Mouse (Mus musculus) CH12.LX (cell line): ENCODE measurements around the gene Gm5294. TPM values are rescaled to one million over a fixed set of nuclear protein-coding genes. Genes with fewer than 3 reads are reported as not detected.

Source experiments
- DNase-seq: peaks from one replicate; pipeline ENCODE4 v3.0.0-alpha.2; 2013; ENCODE audit errors: extremely low read depth
- H3K27ac ChIP-seq: 2 replicates; pipeline ENCODE4 v1.5.1; 2012; ENCODE audit warnings: low read depth, mild to moderate bottlenecking, control low read depth, moderate library complexity; ENCODE audit not compliant: insufficient read depth
- H3K27me3 ChIP-seq: replicated peaks from 2 replicates; pipeline ENCODE3; 2012; ENCODE audit warnings: inconsistent platforms
- H3K36me3 ChIP-seq, 2 experiments: replicated peaks in 1 of 2; 2 replicates each; pipeline versions ENCODE3 to v1.6.1; 2012; ENCODE audit warnings: inconsistent platforms in 1 of 2, low read length in 1 of 2, mild to moderate bottlenecking in 1 of 2, mixed read lengths in 1 of 2, moderate library complexity in 1 of 2; ENCODE audit not compliant: control insufficient read depth in 1 of 2, insufficient read depth in 1 of 2
- H3K4me1 ChIP-seq, 2 experiments: 2 replicates each; pipeline ENCODE4 v1.6.1; 2012; ENCODE audit warnings: inconsistent platforms in 1 of 2, moderate library complexity in 1 of 2; ENCODE audit not compliant: insufficient read depth in 2 of 2, control insufficient read depth in 1 of 2
- H3K4me2 ChIP-seq: 2 replicates; pipeline ENCODE4 v1.6.1; 2012; ENCODE audit warnings: low read depth, mild to moderate bottlenecking, control low read depth; ENCODE audit not compliant: poor library complexity, insufficient read depth, severe bottlenecking
- H3K4me3 ChIP-seq, 3 experiments: fragments of 150-350 bp in 1 of 3; sonication (generic) in 1 of 3; replicated peaks in 1 of 3; 2 replicates each; pipeline versions ENCODE3 to v1.5.1; 2011 to 2012; ENCODE audit warnings: low read depth in 2 of 3, low read length in 2 of 3, mild to moderate bottlenecking in 2 of 3, moderate library complexity in 2 of 3, control low read depth in 1 of 3, improper control_type of control experiment in 1 of 3, inconsistent platforms in 1 of 3, mixed read lengths in 1 of 3; ENCODE audit not compliant: poor library complexity in 1 of 3
- H3K79me2 ChIP-seq: replicated peaks from 2 replicates; pipeline ENCODE4 v1.6.1; 2012; ENCODE audit warnings: mild to moderate bottlenecking, moderate library complexity; ENCODE audit not compliant: control insufficient read depth, poor library complexity, insufficient read depth, severe bottlenecking; ENCODE audit errors: extremely low read depth
- H3K9ac ChIP-seq: 2 replicates; pipeline ENCODE4 v1.6.1; 2012; ENCODE audit warnings: low read depth, mild to moderate bottlenecking, control low read depth, moderate library complexity; ENCODE audit not compliant: insufficient read depth
- H3K9me3 ChIP-seq: replicated peaks from 2 replicates; pipeline ENCODE3; 2012; ENCODE audit warnings: low read length, inconsistent platforms, mixed read lengths
- CHD1 ChIP-seq: IDR thresholded peaks from 2 replicates; pipeline ENCODE4 v1.6.1; 2012; ENCODE audit warnings: low read depth, low read length, improper control_type of control experiment, inconsistent platforms
- CHD2 ChIP-seq: IDR thresholded peaks from 2 replicates; pipeline ENCODE4 v1.6.1; 2011; ENCODE audit warnings: low read length, improper control_type of control experiment
- JUND ChIP-seq: conservative IDR thresholded peaks from 2 replicates; pipeline ENCODE4 v1.6.1; 2011; ENCODE audit warnings: low read depth, low read length, improper control_type of control experiment
- MAZ ChIP-seq: IDR thresholded peaks from 2 replicates; pipeline ENCODE4 v1.6.1; 2012; ENCODE audit warnings: low read depth, mild to moderate bottlenecking, inconsistent platforms, low read length, improper control_type of control experiment, moderate library complexity
- MYC ChIP-seq: IDR thresholded peaks from 2 replicates; pipeline ENCODE4 v1.6.1; 2011; ENCODE audit warnings: low read depth, mild to moderate bottlenecking, improper control_type of control experiment, low read length
- NRF1 ChIP-seq: IDR thresholded peaks from 2 replicates; pipeline ENCODE4 v1.6.1; 2014; ENCODE audit warnings: low read depth, mild to moderate bottlenecking, inconsistent platforms, low read length, improper control_type of control experiment, moderate library complexity
- PAX5 ChIP-seq: IDR thresholded peaks from 2 replicates; pipeline ENCODE4 v1.6.1; 2012; ENCODE audit warnings: low read length, inconsistent platforms, mixed read lengths
- POLR2A ChIP-seq: IDR thresholded peaks from 2 replicates; pipeline ENCODE4 v1.6.1; 2011; ENCODE audit warnings: low read depth, mild to moderate bottlenecking, improper control_type of control experiment, low read length
- USF2 ChIP-seq: conservative IDR thresholded peaks from 2 replicates; pipeline ENCODE4 v1.6.1; 2011; ENCODE audit warnings: low read depth, low read length, improper control_type of control experiment
- ZKSCAN1 ChIP-seq: IDR thresholded peaks from 2 replicates; pipeline ENCODE4 v1.6.1; 2012; ENCODE audit warnings: low read depth, inconsistent platforms, low read length, improper control_type of control experiment, borderline replicate concordance
- ZNF384 ChIP-seq: IDR thresholded peaks from 2 replicates; pipeline ENCODE4 v1.6.1; 2012; ENCODE audit warnings: low read depth, low read length, improper control_type of control experiment, inconsistent platforms
- dilution Hi-C: fragments of 300-500 bp; cut with MboI; formaldehyde crosslinking; loops from 2 replicates; pipeline ENCODE4 v1.14.3; 2020; ENCODE audit warnings: low sequenced_read_pairs; ENCODE audit not compliant: extremely low pct_unique_long_range_greater_than_20kb, extremely low pct_ligation_motif_present
- in situ Hi-C: fragments of 300-500 bp; cut with MboI; formaldehyde crosslinking; loops from 3 replicates; pipeline ENCODE4 v1.14.3; 2019; ENCODE audit warnings: low sequenced_read_pairs, low pct_ligation_motif_present, low pct_unique_long_range_greater_than_20kb, mixed read lengths
- polyA plus RNA-seq: library from polyadenylated mRNA; unstranded; fragments of >175 nt; gene quantifications from 2 replicates; pipeline ENCODE4 v1.2.1, GENCODE M21; 2012; ENCODE audit warnings: low read depth; ENCODE audit not compliant: insufficient read length
- total RNA-seq, 2 experiments: library from RNA; depleted of rRNA; stranded (reverse); fragments of 300-350 nt in 1 of 2; fragments of >200 nt in 1 of 2; gene quantifications; 2 replicates each; pipeline ENCODE4 v1.2.3; 2012 to 2014

Gm5294 gene
- total RNA-seq (2012; rRNA removed) = not detected in 2 replicates
- total RNA-seq (2014; rRNA removed) = not detected in 2 replicates
- polyA plus RNA-seq = not detected in 2 replicates

- DNase-seq = no peak
Measured at GRCm38 (mm10) chr5:138819780-138820179, at the start of gene Gm5294. TSS of gene Gm5294 (plus strand) at chr5:138820080.

DNA sequence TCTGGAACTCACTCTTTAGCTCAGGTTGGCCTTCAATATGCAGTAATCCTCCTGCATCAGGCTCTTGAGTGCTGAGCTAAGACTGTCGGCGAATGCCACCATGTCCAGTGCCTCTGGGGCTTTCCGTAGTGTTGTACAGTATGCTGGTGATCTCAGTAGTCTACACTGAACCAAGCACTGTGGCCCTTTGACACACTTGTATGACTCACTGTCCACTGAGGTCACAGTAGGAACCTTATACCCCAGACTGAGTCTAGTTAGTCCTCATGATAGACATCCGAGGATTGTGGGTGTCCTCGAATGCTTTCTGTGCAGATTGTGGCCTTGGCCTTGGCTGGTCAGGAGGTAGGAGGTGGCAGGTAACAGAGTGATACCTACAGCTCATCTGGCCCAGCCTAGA lies 44.8 kb upstream of the Gm5294 start:
- Histone ChIP-seq H3K36me3 (no peaks in the 10 kb centered on the region), H3K4me3 (no peak overlapping the region), H3K4me2 (no peak overlapping the region), H3K9me3 (no peaks in the 10 kb centered on the region), H3K79me2 (no peaks in the 10 kb centered on the region), H3K27ac (no peak overlapping the region), H3K4me1 (peaks cover 2 to 24% of the 10 kb centered on the region in 2 experiments; a peak in 3 of 4 replicates), H3K9ac (no peak overlapping the region), H3K27me3 (no peaks in the 10 kb centered on the region)
- no peak for TF ChIP-seq ZKSCAN1
- dilution Hi-C loops (no loop called here), in situ Hi-C loops (no loop called here)
- DNase-seq = no peak

More at GRCm38 (mm10) chr5:138819780-138820179, at the start of gene Gm5294:
- no peak within 1 kb of the TSS for H3K9ac ChIP-seq
- no peak within 1 kb of the TSS for H3K27ac ChIP-seq
- H3K27me3 ChIP-seq = peaks cover 18% of the 10 kb centered on the region
- dilution Hi-C loops (no loop called here), in situ Hi-C loops (no loop called here)
- H3K4me3 ChIP-seq = no peak within 1 kb of the TSS
- H3K9me3 ChIP-seq = peaks cover 16% of the 10 kb centered on the region
- TF ChIP-seq NRF1 = no peak
- TF ChIP-seq POLR2A = no peak
- TF ChIP-seq MYC = no peak
- no peak for TF ChIP-seq MAZ
- TF ChIP-seq ZKSCAN1 = no peak
- H3K79me2 ChIP-seq = no peaks in the 10 kb centered on the region
- H3K4me1 ChIP-seq = no peaks in the 10 kb centered on the region
- H3K36me3 ChIP-seq = no peaks in the 10 kb centered on the region
- no peak within 1 kb of the TSS for H3K4me2 ChIP-seq

DNA sequence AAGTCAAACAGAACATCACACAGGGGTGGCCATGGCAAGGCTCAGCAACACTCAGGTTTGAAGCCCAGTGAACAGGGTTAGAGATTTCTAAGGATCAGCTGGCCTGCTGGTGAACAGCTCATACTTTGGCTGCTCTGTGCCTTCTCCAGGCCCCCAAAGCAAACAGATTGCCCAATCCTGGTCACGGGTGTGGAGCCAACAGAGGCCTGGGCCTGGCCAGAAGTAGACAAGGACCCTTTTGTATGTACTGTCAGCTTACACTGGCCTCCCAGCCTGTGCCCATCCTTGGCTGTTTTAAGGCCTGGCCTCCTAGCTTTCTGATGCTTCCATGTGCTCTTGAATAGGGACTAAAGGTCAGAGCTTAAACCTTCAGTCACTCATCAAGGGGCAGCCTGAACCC lies 43.5 kb upstream of the Gm5294 start:
- Histone ChIP-seq H3K79me2 (no peaks in the 10 kb centered on the region), H3K27me3 (no peaks in the 10 kb centered on the region), H3K36me3 (no peaks in the 10 kb centered on the region), H3K9ac (no peak overlapping the region), H3K27ac (no peak overlapping the region), H3K4me1 (peaks cover 8 to 32% of the 10 kb centered on the region in 2 experiments; a peak in 3 of 4 replicates), H3K4me3 (no peak overlapping the region), H3K9me3 (no peaks in the 10 kb centered on the region), H3K4me2 (no peak overlapping the region)
- TF ChIP-seq PAX5 (no peak), CHD2 (no peak), USF2 (no peak), JUND (no peak), ZNF384 (no peak), CHD1 (no peak)
- dilution Hi-C loops = no loop called here
- no peak for DNase-seq
- in situ Hi-C loops = no loop called here
